Mouse (Mus musculus): ENCODE data around the gene Fkbp1b. TPM values are rescaled to one million over a fixed set of nuclear protein-coding genes. Genes with fewer than 3 reads are reported as not detected.

Fkbp1b gene
- polyA plus RNA-seq, 1 experiment from 2014 or later: 30.7 TPM

GRCm38 (mm10) chr12:4875623-4876022, 34.2 kb upstream of the Fkbp1b start:
- no peak overlapping the region for H3K4me2 ChIP-seq (ENCODE audit: low read length)
- H3K4me1 ChIP-seq (ENCODE audit: control insufficient read depth, insufficient read depth, low read length): peaks cover 11% of the 10 kb centered on the region; the same call in 1 of the 2 replicates
- no peak for DNase-seq
- ATAC-seq (ENCODE audit: low FRiP score, low TSS enrichment): no peak
- no peak overlapping the region for H3K4me3 ChIP-seq (replicated peaks; ENCODE audit: low read depth, low read length)
- H3K9me3 ChIP-seq (ENCODE audit: control insufficient read depth, low read length): no peaks in the 10 kb centered on the region
- H3K27me3 ChIP-seq (ENCODE audit: control insufficient read depth, insufficient read depth, low read length): no peaks in the 10 kb centered on the region
- no peak overlapping the region for H3K27ac ChIP-seq (replicated peaks; ENCODE audit: low read depth, low read length)
- H3K36me3 ChIP-seq (ENCODE audit: control insufficient read depth, insufficient read depth, low read length): peaks cover 9% of the 10 kb centered on the region
- 83% methylated on average over 8 of the region's 8 CpGs for WGBS
- H3K9ac ChIP-seq (replicated peaks; ENCODE audit: low read length): no peak overlapping the region

GRCm38 (mm10) chr12:4874161-4874927, 33.0 kb upstream of the Fkbp1b start, which contains the start of gene Mfsd2b:
Mfsd2b (minus strand) TSS chr12:4874359.
- Histone ChIP-seq H3K4me1 (ENCODE audit: control insufficient read depth, insufficient read depth, low read length) (peaks cover 11% of the 10 kb centered on the region; the same call in 1 of the 2 replicates), H3K4me3 (replicated peaks; ENCODE audit: low read depth, low read length) (peak within 1 kb of the TSS; percentile 37), H3K9ac (replicated peaks; ENCODE audit: low read length) (peak within 1 kb of the TSS; percentile 54), H3K9me3 (ENCODE audit: control insufficient read depth, low read length) (no peaks in the 10 kb centered on the region), H3K4me2 (ENCODE audit: low read length) (peak within 1 kb of the TSS; percentile 76), H3K36me3 (ENCODE audit: control insufficient read depth, insufficient read depth, low read length) (peaks cover 4% of the 10 kb centered on the region), H3K27ac (replicated peaks; ENCODE audit: low read depth, low read length) (no peak within 1 kb of the TSS), H3K27me3 (ENCODE audit: control insufficient read depth, insufficient read depth, low read length) (no peaks in the 10 kb centered on the region)
- WGBS: 4% methylated on average over 24 of the region's 24 CpGs
- DNase-seq: peak; percentile 81
- ATAC-seq (ENCODE audit: low FRiP score, low TSS enrichment): peak; percentile 78

GRCm38 (mm10) chr12:4873531-4873930, 32.1 kb upstream of the Fkbp1b start:
- no peak for ATAC-seq (ENCODE audit: low FRiP score, low TSS enrichment)
- WGBS: 82% methylated on average over 6 of the region's 6 CpGs
- peak overlapping the region; percentile 37; the same call in 1 of the 2 replicates for H3K4me3 ChIP-seq (replicated peaks; ENCODE audit: low read depth, low read length)

GRCm38 (mm10) chr12:4872983-4873477, 31.6 kb upstream of the Fkbp1b start:
- DNase-seq (no peak), ATAC-seq (ENCODE audit: low FRiP score, low TSS enrichment) (no peak)
- Histone ChIP-seq H3K4me2 (ENCODE audit: low read length) (no peak overlapping the region), H3K27ac (replicated peaks; ENCODE audit: low read depth, low read length) (no peak overlapping the region), H3K36me3 (ENCODE audit: control insufficient read depth, insufficient read depth, low read length) (no peaks in the 10 kb centered on the region), H3K4me3 (replicated peaks; ENCODE audit: low read depth, low read length) (no peak overlapping the region), H3K27me3 (ENCODE audit: control insufficient read depth, insufficient read depth, low read length) (no peaks in the 10 kb centered on the region), H3K9me3 (ENCODE audit: control insufficient read depth, low read length) (no peaks in the 10 kb centered on the region), H3K9ac (replicated peaks; ENCODE audit: low read length) (no peak overlapping the region), H3K4me1 (ENCODE audit: control insufficient read depth, insufficient read depth, low read length) (peaks cover 11% of the 10 kb centered on the region; the same call in 1 of the 2 replicates)
- 87% methylated on average over 5 of the region's 5 CpGs for WGBS

More at GRCm38 (mm10) chr12:4873531-4873930, 32.1 kb upstream of the Fkbp1b start:
- Histone ChIP-seq H3K27me3 (ENCODE audit: control insufficient read depth, insufficient read depth, low read length) (no peaks in the 10 kb centered on the region), H3K9me3 (ENCODE audit: control insufficient read depth, low read length) (no peaks in the 10 kb centered on the region), H3K36me3 (ENCODE audit: control insufficient read depth, insufficient read depth, low read length) (no peaks in the 10 kb centered on the region), H3K27ac (replicated peaks; ENCODE audit: low read depth, low read length) (no peak overlapping the region), H3K4me2 (ENCODE audit: low read length) (peak overlapping the region; percentile 76), H3K9ac (replicated peaks; ENCODE audit: low read length) (no peak overlapping the region), H3K4me1 (ENCODE audit: control insufficient read depth, insufficient read depth, low read length) (peaks cover 11% of the 10 kb centered on the region; the same call in 1 of the 2 replicates)
- no peak for DNase-seq

- no peak overlapping the region for H3K4me2 ChIP-seq (ENCODE audit: low read length)
- peaks cover 11% of the 10 kb centered on the region; the same call in 1 of the 2 replicates for H3K4me1 ChIP-seq (ENCODE audit: control insufficient read depth, insufficient read depth, low read length)
- ATAC-seq (ENCODE audit: low FRiP score, low TSS enrichment) (no peak), DNase-seq (no peak)
- no peak overlapping the region for H3K27ac ChIP-seq (replicated peaks; ENCODE audit: low read depth, low read length)
- no peak overlapping the region for H3K4me3 ChIP-seq (replicated peaks; ENCODE audit: low read depth, low read length)
- H3K36me3 ChIP-seq (ENCODE audit: control insufficient read depth, insufficient read depth, low read length): no peaks in the 10 kb centered on the region
- H3K9me3 ChIP-seq (ENCODE audit: control insufficient read depth, low read length): no peaks in the 10 kb centered on the region
- no peak overlapping the region for H3K9ac ChIP-seq (replicated peaks; ENCODE audit: low read length)
- 60% methylated on average over 4 of the region's 4 CpGs for WGBS
- H3K27me3 ChIP-seq (ENCODE audit: control insufficient read depth, insufficient read depth, low read length): no peaks in the 10 kb centered on the region
Observed at GRCm38 (mm10) chr12:4872273-4872672, 30.9 kb upstream of the Fkbp1b start.

GRCm38 (mm10) chr12:4871260-4871659, 29.9 kb upstream of the Fkbp1b start:
- DNase-seq: no peak
- no peaks in the 10 kb centered on the region for H3K36me3 ChIP-seq (ENCODE audit: control insufficient read depth, insufficient read depth, low read length)
- no peak for ATAC-seq (ENCODE audit: low FRiP score, low TSS enrichment)

GRCm38 (mm10) chr12:4868924-4869323, 27.5 kb upstream of the Fkbp1b start:
- 82% methylated on average over 8 of the region's 8 CpGs for WGBS
- DNase-seq: no peak
- Histone ChIP-seq H3K4me3 (replicated peaks; ENCODE audit: low read depth, low read length) (no peak overlapping the region), H3K9ac (replicated peaks; ENCODE audit: low read length) (no peak overlapping the region), H3K9me3 (ENCODE audit: control insufficient read depth, low read length) (no peaks in the 10 kb centered on the region), H3K27me3 (ENCODE audit: control insufficient read depth, insufficient read depth, low read length) (no peaks in the 10 kb centered on the region), H3K4me2 (ENCODE audit: low read length) (no peak overlapping the region), H3K27ac (replicated peaks; ENCODE audit: low read depth, low read length) (no peak overlapping the region), H3K4me1 (ENCODE audit: control insufficient read depth, insufficient read depth, low read length) (peaks cover 4% of the 10 kb centered on the region; the same call in 1 of the 2 replicates), H3K36me3 (ENCODE audit: control insufficient read depth, insufficient read depth, low read length) (no peaks in the 10 kb centered on the region)
- ATAC-seq (ENCODE audit: low FRiP score, low TSS enrichment): no peak

More at GRCm38 (mm10) chr12:4871260-4871659, 29.9 kb upstream of the Fkbp1b start:
- no peaks in the 10 kb centered on the region for H3K27me3 ChIP-seq (ENCODE audit: control insufficient read depth, insufficient read depth, low read length)
- peaks cover 11% of the 10 kb centered on the region; the same call in 1 of the 2 replicates for H3K4me1 ChIP-seq (ENCODE audit: control insufficient read depth, insufficient read depth, low read length)
- no peak overlapping the region for H3K27ac ChIP-seq (replicated peaks; ENCODE audit: low read depth, low read length)
- WGBS: 92% methylated on average over 5 of the region's 5 CpGs
- H3K4me2 ChIP-seq (ENCODE audit: low read length): no peak overlapping the region
- no peaks in the 10 kb centered on the region for H3K9me3 ChIP-seq (ENCODE audit: control insufficient read depth, low read length)
- H3K9ac ChIP-seq (replicated peaks; ENCODE audit: low read length): no peak overlapping the region
- no peak overlapping the region for H3K4me3 ChIP-seq (replicated peaks; ENCODE audit: low read depth, low read length)

GRCm38 (mm10) chr12:4864338-4864690, 22.9 kb upstream of the Fkbp1b start:
- DNase-seq (no peak), ATAC-seq (ENCODE audit: low FRiP score, low TSS enrichment) (no peak)
- H3K4me1 ChIP-seq (ENCODE audit: control insufficient read depth, insufficient read depth, low read length): no peaks in the 10 kb centered on the region
- H3K9me3 ChIP-seq (ENCODE audit: control insufficient read depth, low read length): no peaks in the 10 kb centered on the region
- no peaks in the 10 kb centered on the region for H3K36me3 ChIP-seq (ENCODE audit: control insufficient read depth, insufficient read depth, low read length)
- no peak overlapping the region for H3K27ac ChIP-seq (replicated peaks; ENCODE audit: low read depth, low read length)
- 75% methylated on average over 4 of the region's 4 CpGs for WGBS
- no peaks in the 10 kb centered on the region for H3K27me3 ChIP-seq (ENCODE audit: control insufficient read depth, insufficient read depth, low read length)
- no peak overlapping the region for H3K4me2 ChIP-seq (ENCODE audit: low read length)
- no peak overlapping the region for H3K9ac ChIP-seq (replicated peaks; ENCODE audit: low read length)
- H3K4me3 ChIP-seq (replicated peaks; ENCODE audit: low read depth, low read length): no peak overlapping the region

Measured in midbrain, embryonic 14.5 days (tissue).